Mouse (Mus musculus): ENCODE data around the gene Maneal.

GRCm38 (mm10) chr4:124809136-124809883 is 52.7 kb downstream of the Maneal start:
- TF ChIP-seq ZNF384 (IDR thresholded peaks at IDR 0.05; ENCODE audit: low read depth, low read length) (no peak), CHD2 (IDR thresholded peaks at IDR 0.05; ENCODE audit: low read depth, low read length) (no peak), MAFK (IDR thresholded peaks at IDR 0.05; ENCODE audit: insufficient read depth, low read depth, low read length) (no peak), HCFC1 (IDR thresholded peaks at IDR 0.05; ENCODE audit: borderline replicate concordance, insufficient read depth, low read length) (no peak)
